Mouse (Mus musculus) frontal cortex, postnatal 36 days (tissue): ENCODE measurements around the gene Lurap1.

Experiments
- DNase-seq, 2 experiments: peaks; one replicate each; pipeline ENCODE4 v3.0.0; 2022; ENCODE audit warnings: low spot score in 2 of 2

Lurap1 gene

GRCm38 (mm10) chr4:116151238-116151637, at the start of gene Lurap1:
TSS of gene Lurap1 (minus strand) at chr4:116151338.
- DNase-seq = no peak

DNA sequence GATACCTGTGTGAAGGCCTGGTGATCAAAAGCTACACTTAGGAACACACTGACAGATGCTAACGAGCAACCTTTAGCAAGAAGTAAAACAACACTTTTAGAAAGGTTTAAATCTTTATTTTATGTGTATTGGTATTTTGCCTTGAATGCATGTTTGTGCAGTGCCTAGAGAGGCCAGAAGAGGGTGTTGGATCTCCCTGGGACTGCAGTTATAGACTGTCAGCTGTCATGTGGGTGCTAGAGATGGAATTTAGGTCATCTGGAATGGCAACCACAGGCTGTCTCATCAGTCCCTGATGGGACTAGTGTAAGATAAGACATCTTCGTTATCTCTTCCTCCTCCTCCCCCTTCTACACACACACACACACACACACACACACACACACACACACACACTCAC, 47.3 kb upstream of the Lurap1 start:
- DNase-seq = no peak

DNA sequence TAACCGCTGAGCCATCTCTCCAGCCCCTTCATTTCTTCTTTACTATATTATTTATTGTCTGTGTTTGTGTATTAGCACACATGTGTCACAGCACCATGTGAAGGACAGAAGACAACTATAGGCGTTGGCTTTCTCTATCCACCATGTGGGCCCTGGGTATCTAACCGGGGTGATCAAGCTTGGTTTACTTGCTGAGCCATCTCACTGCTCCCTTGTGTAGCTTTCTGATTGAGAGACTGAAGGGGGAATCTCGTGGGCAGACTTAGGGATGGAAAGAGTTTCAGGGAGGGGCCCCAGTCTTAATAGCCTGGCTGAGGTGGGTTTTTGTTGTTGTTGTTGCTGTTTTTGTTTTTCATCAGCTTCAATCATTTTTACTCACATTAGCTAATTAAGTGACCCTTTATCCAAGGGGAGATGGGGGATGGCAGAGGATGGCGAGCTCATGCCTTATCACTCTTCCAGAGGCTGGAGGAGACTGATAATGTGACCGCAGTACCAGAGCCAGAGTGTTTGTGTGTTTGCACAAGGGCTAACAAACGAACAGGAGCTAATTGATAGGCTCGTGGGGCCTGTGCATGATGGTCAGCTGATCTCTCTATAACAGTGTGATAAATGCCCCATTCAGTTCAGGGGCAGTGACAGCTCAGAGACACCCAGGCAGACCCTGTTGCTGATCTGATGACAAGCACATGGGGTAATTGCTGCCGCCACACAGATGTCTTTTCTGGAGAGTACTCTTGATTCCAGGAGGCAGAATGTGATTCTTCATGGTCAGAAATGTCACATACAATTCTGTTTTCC, 42.6 kb upstream of the Lurap1 start:
- no peak for DNase-seq

DNA sequence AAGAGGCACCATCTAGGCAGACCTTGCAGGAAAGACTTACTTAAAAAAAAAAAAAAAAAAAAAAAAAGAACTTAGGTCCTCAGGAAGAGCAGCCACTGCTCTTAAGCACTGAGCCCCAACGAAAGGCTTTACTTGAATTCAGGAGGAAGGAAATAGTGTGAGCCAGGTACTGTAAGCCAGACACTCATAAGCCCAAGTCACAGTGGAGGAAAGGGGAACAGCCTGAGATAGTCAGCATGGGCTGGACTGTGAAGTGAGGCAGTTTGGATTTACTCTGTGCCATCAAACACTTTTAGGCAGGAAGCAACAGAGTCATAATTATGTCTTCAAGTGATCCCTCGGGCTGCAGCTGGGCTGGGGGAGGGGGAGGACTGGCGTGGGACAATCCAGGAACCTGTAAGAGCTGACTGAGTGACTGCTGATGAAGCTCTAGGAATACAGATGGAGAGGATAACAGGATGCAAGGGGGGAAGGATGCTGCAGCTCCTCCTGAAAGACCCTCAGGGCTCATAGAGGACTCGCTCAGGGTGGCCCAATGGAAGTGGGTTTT, 41.2 kb upstream of the Lurap1 start:
- no peak for DNase-seq

DNA sequence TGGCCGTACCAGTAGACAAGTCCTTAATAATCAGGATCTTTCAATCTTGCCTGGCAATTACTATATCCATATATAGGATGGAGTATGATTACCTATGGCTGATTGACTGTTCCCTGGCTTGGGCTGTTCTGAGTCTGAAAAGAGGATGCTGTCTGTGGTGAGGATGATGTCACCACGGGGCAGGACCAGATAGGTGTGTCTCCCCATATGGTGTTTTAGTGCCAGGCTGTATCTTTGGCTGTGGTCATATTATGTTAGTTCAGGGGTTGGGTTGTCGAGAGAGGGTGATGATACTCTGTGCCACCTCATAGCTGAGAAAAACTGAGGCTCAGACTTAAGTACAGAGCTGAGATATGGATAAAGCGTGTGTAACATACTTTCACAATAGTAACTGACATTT, 33.9 kb upstream of the Lurap1 start:
- no peak for DNase-seq

DNA sequence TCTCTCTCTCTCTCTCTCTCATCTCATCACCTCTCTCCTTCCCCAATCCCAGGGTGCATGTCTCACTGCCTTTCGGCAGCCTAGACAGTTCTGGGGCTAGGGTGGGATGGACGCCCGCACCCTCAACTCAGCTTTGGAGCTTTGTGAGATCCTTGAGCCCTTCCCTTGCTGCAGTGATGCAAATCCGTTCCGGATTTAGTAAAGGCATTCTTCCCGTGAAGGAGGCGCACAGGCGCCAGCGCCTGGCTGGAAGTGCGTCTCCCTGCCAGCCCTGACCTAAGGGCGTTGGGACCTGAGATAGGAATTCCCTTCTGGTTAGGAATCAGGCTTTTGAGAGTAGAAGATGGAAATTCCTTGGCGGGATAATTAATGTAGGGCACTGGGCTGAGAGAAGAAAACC, 31.6 kb upstream of the Lurap1 start:
- DNase-seq = peak in 1 of 2 experiments; percentile 46

- DNase-seq = no peak
Measured at GRCm38 (mm10) chr4:116182079-116182478, 30.9 kb upstream of the Lurap1 start.

DNA sequence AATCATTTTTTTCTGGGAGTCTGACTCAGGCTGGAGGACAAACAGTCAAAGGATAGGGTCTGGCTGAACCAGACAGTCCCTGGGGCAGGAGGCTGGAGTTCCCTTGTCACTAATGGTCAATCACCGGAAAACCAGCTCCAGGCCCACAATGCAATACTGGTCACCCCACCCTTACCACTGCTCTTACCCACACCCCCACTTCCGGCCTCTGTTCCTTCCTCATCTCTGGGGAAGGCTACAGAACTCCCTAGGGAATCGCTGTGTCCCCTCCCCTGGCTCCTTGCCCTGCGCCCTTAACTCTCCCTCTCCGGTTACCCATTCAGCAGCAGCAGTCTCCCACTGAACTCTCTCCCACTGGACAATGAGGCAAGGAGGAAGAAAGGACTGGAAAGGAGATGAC, 26.0 kb upstream of the Lurap1 start:
- DNase-seq = no peak

DNA sequence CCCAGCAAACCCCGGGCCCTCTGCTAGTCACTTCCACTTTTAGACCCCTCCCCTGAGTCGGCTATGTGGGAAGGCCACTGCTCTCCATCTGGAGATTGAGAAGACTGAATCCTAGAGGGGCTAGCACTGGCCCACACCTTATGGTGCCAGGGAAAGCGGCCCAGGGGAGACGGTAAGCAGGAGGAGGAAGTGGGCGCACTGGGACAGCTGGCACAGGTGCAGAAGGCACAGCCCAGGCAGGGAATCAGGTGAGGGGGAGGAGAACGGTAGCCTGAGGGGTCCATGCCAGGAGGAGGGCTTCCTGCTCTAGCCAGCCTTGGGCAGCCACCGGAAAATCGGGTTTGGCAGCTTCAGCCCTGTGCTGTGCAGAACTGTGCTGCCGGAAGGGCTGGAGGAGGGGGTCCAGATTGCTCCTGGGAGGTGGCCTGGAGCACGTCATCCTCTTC, 25.4 kb upstream of the Lurap1 start:
- peak; percentile 72 to 81 for DNase-seq

DNA sequence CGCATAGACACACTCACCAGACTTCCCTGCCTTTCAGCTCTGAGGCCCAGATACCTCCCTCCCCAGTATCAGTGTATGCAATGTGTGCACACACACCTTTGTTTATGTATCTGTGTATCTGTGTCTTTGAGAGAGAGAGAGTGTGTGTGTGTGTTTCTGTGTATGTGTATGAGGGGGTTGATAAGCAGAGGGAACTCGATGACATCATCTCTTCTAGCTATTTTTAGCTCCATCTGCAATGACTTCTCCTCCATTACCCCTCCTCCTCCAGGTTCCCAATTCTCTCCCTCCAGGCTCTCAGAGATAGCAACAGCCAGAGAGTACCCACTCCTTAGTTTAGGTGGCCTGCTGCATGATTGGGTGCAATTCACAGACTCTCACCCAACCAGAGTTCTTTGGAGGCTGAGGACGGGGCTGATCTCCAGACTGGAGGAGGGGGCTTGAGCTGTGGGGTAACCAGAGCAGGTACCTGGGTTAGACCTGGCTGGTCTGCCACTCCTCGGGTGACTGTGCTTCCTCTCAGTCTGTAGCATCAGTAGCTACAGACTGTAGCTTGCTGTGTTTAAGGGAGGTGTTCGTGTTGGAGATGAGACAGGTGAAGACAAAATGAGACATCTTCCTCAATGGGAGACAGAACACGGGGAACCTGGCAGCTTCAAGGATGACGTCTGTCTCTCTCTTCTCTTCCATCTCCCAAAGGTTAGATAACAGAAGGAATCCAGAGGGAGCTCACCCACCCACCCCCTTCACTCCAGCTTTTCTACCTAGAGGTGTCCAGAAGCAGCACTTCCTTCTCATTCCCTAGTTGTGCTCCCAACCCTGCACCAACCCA, 24.8 kb upstream of the Lurap1 start:
- peak; percentile 57 to 64 for DNase-seq

- DNase-seq = no peak
Measured at GRCm38 (mm10) chr4:116175136-116175535, 24.0 kb upstream of the Lurap1 start.

DNA sequence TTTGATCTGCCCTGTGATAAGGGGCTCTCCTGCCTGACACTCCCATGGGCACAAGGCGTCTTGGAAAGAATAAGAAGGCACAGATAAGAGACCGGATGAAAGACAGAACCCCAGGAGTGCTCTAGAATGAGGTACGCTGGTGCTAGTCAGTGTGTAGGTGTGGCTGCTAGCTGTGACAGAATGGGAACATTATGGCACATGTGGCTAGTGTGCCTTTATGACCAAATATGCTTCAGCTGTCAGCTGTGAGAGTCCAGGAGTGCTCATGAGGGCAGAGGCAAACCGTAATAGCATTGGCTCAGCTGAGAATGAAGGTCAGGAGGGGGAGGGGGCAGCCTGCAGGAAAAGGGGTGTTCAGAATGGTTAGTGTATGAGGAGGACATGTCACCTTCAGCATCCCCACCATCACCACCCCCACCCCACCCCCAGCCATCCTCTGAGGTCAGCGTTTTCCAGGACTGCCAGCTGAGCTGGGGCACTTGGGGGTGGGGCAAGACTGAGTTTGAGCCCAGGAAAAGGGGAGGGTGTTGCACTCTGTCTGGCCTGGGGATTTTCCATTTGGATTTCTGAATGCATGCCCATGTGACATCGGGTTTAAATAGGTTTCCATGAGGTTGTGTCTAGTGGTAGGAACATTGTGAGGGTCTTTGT, 23.5 kb upstream of the Lurap1 start:
- no peak for DNase-seq

DNA sequence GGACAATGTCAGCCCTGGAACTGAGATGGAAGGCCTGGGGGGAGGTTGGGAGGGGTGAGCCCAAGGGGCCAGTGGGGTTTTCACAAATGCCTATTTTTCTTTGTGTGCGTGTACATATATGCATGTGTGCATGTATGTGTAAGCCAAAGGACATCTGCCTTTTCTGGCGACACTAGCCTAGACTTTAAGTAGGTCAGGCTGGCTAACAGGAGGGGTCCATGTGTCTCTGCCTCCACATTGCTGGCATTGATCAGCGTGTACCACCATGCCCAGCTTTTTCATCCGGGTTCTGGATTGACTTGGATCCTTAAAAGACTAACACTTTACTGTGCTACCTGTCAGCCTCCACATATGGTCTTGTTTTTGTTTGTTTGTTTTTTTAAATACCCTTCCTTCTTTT, 22.6 kb upstream of the Lurap1 start:
- no peak for DNase-seq

DNA sequence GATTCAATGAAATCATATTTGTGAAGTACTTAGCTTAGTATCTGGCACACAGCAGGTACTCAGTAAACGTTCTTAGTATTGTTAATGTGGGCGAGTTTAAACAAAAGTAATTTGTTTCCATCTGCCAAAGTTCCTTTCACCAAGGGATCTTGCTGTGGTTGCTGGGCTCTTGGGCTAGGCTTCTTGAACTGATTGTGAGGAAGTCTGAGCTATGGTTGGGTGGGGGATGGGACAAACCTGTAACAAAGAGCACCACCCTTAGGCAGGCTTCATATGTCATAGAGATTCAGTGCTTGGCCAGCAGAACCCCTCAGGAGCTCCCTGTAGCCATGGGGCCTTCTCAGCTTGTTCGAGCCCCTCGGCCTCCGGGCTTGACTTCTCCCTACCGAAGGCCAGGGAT, 21.9 kb upstream of the Lurap1 start, which contains the start of the genes 1700042G07Rik and Gm49337:
1700042G07Rik (plus strand) TSS at position 301 of the 400 bp plus-strand sequence.
Gm49337 (plus strand) TSS at position 313 of the 400 bp plus-strand sequence.
- DNase-seq = no peak

DNA sequence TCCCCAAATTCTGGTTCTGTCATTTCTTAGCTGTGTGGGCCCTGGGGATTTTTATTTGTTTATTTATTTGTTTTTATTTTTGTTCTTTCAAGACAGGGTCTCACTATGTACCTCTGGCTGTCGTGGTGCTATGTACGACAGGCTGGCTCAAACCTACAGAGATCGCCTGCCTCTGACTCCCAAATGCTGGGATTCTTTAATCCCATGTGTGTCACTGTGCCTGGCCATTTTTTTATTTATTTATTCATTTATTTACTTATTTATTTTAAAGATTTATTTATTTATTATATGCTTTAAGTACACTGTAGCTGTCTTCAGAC, 18.2 kb upstream of the Lurap1 start:
- no peak for DNase-seq

- DNase-seq = peak; percentile 68 to 79
Measured at GRCm38 (mm10) chr4:116168617-116169352, 17.6 kb upstream of the Lurap1 start.

- no peak for DNase-seq
Measured at GRCm38 (mm10) chr4:116167404-116167803, 16.3 kb upstream of the Lurap1 start, which contains the start of gene Tspan1. TSS of gene Tspan1 (minus strand) at chr4:116167601.

DNA sequence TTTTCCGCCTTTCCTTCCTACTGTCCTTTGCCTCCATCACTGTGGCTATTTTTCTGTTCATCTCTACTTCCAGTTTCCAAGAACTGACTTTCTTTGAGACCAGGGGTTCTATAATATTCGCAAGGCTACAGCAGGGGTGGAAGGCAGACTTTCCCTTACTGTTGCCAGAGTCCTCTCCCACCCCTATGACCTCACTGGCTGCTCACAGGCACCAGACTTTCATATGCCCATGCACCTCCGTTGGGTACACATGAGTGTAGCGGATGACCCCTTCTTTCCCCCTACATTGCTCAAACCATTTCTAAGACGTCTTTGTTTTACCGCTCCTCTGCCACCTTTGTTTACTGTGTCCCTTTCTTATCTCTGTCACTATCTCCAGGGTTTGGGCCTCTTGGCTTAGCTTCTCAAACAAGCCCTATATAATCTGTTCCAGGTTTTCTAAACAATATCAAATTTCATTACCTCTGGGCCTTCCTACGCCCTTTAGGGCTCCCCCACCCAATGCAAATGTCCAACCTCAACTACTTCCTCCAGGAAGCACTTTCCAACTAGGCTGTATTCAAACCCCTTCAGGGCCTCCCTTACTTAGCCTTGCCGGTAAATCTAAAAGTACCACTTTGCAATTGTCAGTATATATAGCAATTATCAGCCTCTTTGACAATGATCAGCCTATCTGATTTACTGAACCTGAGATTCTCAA, 14.7 kb upstream of the Lurap1 start:
- no peak for DNase-seq

GRCm38 (mm10) chr4:116164759-116165554, 13.8 kb upstream of the Lurap1 start:
- DNase-seq = no peak

DNA sequence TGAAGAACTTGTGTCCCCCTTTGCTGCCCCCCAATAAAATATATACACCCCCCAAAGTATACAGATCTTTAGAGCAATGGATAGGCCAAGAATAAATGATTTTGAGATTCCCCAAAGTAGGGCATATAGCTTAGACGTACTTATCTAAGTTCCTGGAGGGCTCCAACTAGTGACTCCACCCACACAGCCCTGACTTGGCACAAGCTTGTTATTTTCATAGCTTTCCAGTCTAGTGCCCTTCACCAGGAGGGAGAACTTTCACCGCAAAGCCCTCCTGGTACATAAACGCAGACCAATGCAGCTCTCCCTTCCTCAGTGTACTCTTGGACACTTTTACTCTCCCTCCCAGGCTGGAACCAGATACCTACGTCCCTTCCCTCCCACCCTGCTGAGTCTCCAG, 11.0 kb upstream of the Lurap1 start:
- no peak for DNase-seq
